Mouse (Mus musculus): ENCODE measurements at regions not wholly inside any gene's neighbourhood (a gene's known extent, or its start where the extent isn't known, plus 50 kb on each side); places are given as distances from the start of the nearest gene placed in this dataset.
A peak's percentile ranks its signal among the peaks of the same experiment; 100 is the strongest.

DNA sequence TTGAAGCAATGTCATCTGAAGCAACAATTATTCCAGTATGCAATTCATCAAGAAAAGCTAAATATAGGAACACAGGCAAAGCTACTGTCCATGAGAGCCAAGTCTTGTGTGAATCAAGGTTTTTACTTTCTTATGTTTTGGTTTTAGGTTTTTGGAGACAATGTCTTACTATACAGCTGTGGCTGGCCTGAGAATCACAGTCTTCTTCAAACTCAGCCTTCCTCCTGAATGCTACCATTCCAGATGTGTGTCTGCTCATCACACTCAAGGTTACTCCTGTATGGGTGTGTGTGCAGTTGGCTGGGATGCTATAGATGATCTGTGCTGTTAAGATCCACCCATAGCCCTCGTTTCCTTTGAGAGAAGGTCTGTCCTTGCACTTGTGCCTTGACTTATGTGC, 81.5 kb downstream of the Rgs2 start:
- whole genome bisulfite sequencing = 73% methylated on average over 1 of the region's 1 CpGs
- Histone ChIP-seq H3K9ac (ENCODE audit: low read depth, low read length) (no peak overlapping the region), H3K4me1 (ENCODE audit: control insufficient read depth, insufficient read depth, low read length) (no peaks in the 10 kb centered on the region), H3K27me3 (ENCODE audit: control insufficient read depth, insufficient read depth, low read length) (no peaks in the 10 kb centered on the region), H3K79me2 (ENCODE audit: control insufficient read depth, insufficient read depth, low read length) (no peaks in the 10 kb centered on the region), H3K36me3 (ENCODE audit: control insufficient read depth, insufficient read depth, low read length) (no peaks in the 10 kb centered on the region), H3K27ac (replicated peaks; ENCODE audit: insufficient read depth, low read depth, low read length) (no peak overlapping the region), H3K4me3 (ENCODE audit: insufficient read depth, low read depth, low read length) (no peak overlapping the region)
- no peak for DNase-seq (ENCODE audit: extremely low read depth, low read depth, low spot score)
- TF ChIP-seq POLR2A (IDR thresholded peaks at IDR 0.05; ENCODE audit: extremely low read depth, insufficient read depth, low read length) (no peak), CTCF (IDR thresholded peaks at IDR 0.05; ENCODE audit: low read depth, low read length) (no peak)

DNA sequence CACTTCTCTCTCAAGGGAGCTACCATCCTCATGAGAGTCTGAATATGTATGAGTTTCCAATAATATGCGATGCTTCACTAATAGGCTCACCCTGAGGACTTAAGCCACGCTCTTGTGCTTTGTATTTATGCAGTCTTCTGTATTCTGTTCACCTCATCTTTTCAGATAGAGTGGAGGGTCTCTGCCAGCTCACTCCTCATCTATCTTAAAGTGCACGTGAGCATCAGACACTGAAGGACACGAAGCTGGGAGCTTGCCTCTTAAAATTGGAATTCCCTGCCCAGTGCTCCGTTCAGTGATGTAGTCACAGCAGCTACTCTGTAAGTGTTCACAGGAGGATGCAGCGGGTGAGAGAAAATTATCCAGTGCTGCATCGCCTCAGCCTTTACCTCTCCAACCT, 83.7 kb downstream of the Rgs2 start:
- 85% methylated on average over 7 of the region's 7 CpGs for WGBS
- Histone ChIP-seq H3K9ac (ENCODE audit: low read depth, low read length) (no peak overlapping the region), H3K36me3 (ENCODE audit: control insufficient read depth, insufficient read depth, low read length) (no peaks in the 10 kb centered on the region), H3K27me3 (ENCODE audit: control insufficient read depth, insufficient read depth, low read length) (no peaks in the 10 kb centered on the region), H3K4me1 (ENCODE audit: control insufficient read depth, insufficient read depth, low read length) (no peaks in the 10 kb centered on the region), H3K4me3 (ENCODE audit: insufficient read depth, low read depth, low read length) (no peak overlapping the region), H3K79me2 (ENCODE audit: control insufficient read depth, insufficient read depth, low read length) (no peaks in the 10 kb centered on the region), H3K27ac (replicated peaks; ENCODE audit: insufficient read depth, low read depth, low read length) (no peak overlapping the region)
- TF ChIP-seq CTCF (IDR thresholded peaks at IDR 0.05; ENCODE audit: low read depth, low read length) = no peak
- TF ChIP-seq POLR2A (IDR thresholded peaks at IDR 0.05; ENCODE audit: extremely low read depth, insufficient read depth, low read length) = no peak
- DNase-seq (ENCODE audit: extremely low read depth, low read depth, low spot score) = no peak

DNA sequence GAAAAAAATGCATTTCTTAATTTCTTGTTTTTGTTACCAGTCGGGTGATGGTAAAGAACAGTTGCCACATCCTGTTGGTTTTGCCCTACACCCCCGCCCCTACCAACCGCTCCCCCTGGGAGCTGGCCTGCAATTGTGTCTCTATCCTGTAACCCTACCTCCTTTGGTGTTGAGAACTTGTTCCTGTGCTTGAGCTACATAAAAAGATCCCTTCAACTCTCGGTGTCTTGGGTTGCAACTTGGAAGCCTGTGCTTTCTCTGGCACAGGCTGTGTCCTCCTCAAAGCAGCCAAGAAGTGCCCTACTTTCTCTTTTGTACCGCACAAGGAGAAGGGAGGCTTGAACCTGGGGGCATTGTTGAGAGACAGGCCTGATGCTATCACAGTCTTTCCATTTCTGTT, 85.0 kb downstream of the Rgs2 start:
- Histone ChIP-seq H3K79me2 (ENCODE audit: control insufficient read depth, insufficient read depth, low read length) (no peaks in the 10 kb centered on the region), H3K4me1 (ENCODE audit: control insufficient read depth, insufficient read depth, low read length) (no peaks in the 10 kb centered on the region), H3K36me3 (ENCODE audit: control insufficient read depth, insufficient read depth, low read length) (no peaks in the 10 kb centered on the region), H3K9ac (ENCODE audit: low read depth, low read length) (no peak overlapping the region), H3K27ac (replicated peaks; ENCODE audit: insufficient read depth, low read depth, low read length) (peak overlapping the region; percentile 23; the same call in 1 of the 2 replicates), H3K4me3 (ENCODE audit: insufficient read depth, low read depth, low read length) (no peak overlapping the region), H3K27me3 (ENCODE audit: control insufficient read depth, insufficient read depth, low read length) (no peaks in the 10 kb centered on the region)
- 87% methylated on average over 5 of the region's 5 CpGs for WGBS
- no peak for DNase-seq (ENCODE audit: extremely low read depth, low read depth, low spot score)
- no peak for TF ChIP-seq POLR2A (IDR thresholded peaks at IDR 0.05; ENCODE audit: extremely low read depth, insufficient read depth, low read length)
- no peak for TF ChIP-seq CTCF (IDR thresholded peaks at IDR 0.05; ENCODE audit: low read depth, low read length)

DNA sequence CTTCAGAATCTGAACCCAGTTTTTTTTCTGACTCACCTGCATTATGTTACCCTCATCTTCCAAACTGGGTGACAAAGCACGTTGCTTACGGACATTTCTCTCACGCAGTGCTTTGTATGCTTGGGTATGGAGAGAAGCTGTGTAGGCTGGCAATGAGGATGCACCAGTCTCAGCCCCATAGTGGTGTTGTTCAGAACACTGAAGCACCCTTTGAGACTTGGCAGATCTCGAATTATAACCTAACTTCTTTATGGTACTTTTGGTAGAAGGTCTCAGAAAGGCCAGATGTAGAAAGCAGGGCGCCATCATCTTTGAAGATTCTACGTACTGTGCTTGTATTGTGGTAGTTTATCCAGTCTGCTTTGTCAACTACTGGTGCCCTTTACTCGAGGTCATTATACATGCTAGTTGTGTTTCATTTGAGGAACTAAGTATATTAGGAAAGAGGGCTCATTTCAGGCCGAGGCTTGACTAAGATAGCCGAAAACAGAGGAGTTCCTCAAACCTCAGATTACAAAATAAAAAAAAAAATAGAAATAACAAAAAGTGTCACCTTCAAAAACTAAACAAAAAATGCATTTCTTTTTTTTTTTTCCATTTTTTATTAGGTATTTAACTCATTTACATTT, 85.7 kb downstream of the Rgs2 start:
- Histone ChIP-seq H3K27me3 (ENCODE audit: control insufficient read depth, insufficient read depth, low read length) (no peaks in the 10 kb centered on the region), H3K4me1 (ENCODE audit: control insufficient read depth, insufficient read depth, low read length) (no peaks in the 10 kb centered on the region), H3K27ac (replicated peaks; ENCODE audit: insufficient read depth, low read depth, low read length) (peak overlapping the region; percentile 41), H3K9ac (ENCODE audit: low read depth, low read length) (no peak overlapping the region), H3K79me2 (ENCODE audit: control insufficient read depth, insufficient read depth, low read length) (no peaks in the 10 kb centered on the region), H3K4me3 (ENCODE audit: insufficient read depth, low read depth, low read length) (no peak overlapping the region), H3K36me3 (ENCODE audit: control insufficient read depth, insufficient read depth, low read length) (no peaks in the 10 kb centered on the region)
- no peak for TF ChIP-seq CTCF (IDR thresholded peaks at IDR 0.05; ENCODE audit: low read depth, low read length)
- no peak for TF ChIP-seq POLR2A (IDR thresholded peaks at IDR 0.05; ENCODE audit: extremely low read depth, insufficient read depth, low read length)
- 86% methylated on average over 9 of the region's 9 CpGs for WGBS
- peak; percentile 37 for DNase-seq (ENCODE audit: extremely low read depth, low read depth, low spot score)

DNA sequence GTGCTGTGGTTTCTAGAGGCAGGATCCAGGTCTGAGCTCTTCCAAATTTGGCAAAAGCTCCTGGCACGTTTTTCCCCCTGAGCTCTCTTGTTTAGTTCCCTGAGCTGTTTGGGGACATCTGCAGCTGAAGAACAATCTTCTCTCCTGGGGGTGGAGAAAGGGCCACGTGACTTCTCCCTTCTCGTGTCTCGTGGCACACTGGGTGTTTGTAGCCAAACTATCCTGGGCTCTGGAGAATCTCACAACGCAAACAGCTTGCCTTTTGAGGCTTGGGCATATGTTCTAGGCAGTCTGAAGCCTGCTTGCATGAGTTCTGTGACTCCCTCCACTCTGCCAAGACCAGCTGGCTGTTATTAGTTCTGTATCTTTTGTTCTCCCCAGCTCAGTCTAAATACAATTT, 86.3 kb downstream of the Rgs2 start:
- no peak for TF ChIP-seq CTCF (IDR thresholded peaks at IDR 0.05; ENCODE audit: low read depth, low read length)
- Histone ChIP-seq H3K4me1 (ENCODE audit: control insufficient read depth, insufficient read depth, low read length) (no peaks in the 10 kb centered on the region), H3K4me3 (ENCODE audit: insufficient read depth, low read depth, low read length) (no peak overlapping the region), H3K27me3 (ENCODE audit: control insufficient read depth, insufficient read depth, low read length) (no peaks in the 10 kb centered on the region), H3K36me3 (ENCODE audit: control insufficient read depth, insufficient read depth, low read length) (no peaks in the 10 kb centered on the region), H3K79me2 (ENCODE audit: control insufficient read depth, insufficient read depth, low read length) (no peaks in the 10 kb centered on the region), H3K27ac (replicated peaks; ENCODE audit: insufficient read depth, low read depth, low read length) (no peak overlapping the region), H3K9ac (ENCODE audit: low read depth, low read length) (no peak overlapping the region)
- 70% methylated on average over 5 of the region's 5 CpGs for WGBS
- DNase-seq (ENCODE audit: extremely low read depth, low read depth, low spot score) = peak; percentile 21

DNA sequence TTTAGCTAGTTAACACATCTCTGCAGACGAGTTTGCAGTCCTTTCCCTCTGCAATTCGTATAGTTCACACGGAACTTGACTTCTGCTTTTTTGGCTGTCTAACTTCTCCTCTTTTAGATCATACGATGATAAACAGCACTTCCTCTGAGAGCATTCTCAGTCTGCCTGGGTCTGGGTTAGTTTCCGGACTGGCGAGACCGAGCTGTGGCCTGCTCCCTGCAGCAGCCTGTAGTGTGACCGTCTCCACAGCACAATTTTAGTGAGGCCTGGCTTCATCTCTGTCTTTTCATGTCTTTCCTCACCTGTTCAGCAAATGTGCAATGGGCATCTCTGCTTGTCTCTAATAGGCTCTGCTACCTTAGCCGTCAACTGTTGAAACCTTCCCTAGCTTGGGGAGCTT, 87.4 kb downstream of the Rgs2 start:
- 82% methylated on average over 9 of the region's 9 CpGs for WGBS
- no peak overlapping the region for H3K4me3 ChIP-seq (ENCODE audit: insufficient read depth, low read depth, low read length)
- no peaks in the 10 kb centered on the region for H3K27me3 ChIP-seq (ENCODE audit: control insufficient read depth, insufficient read depth, low read length)
- H3K9ac ChIP-seq (ENCODE audit: low read depth, low read length) = no peak overlapping the region
- H3K36me3 ChIP-seq (ENCODE audit: control insufficient read depth, insufficient read depth, low read length) = no peaks in the 10 kb centered on the region
- no peaks in the 10 kb centered on the region for H3K4me1 ChIP-seq (ENCODE audit: control insufficient read depth, insufficient read depth, low read length)
- H3K27ac ChIP-seq (replicated peaks; ENCODE audit: insufficient read depth, low read depth, low read length) = peak overlapping the region; percentile 57; the same call in 1 of the 2 replicates
- no peaks in the 10 kb centered on the region for H3K79me2 ChIP-seq (ENCODE audit: control insufficient read depth, insufficient read depth, low read length)
- TF ChIP-seq POLR2A (IDR thresholded peaks at IDR 0.05; ENCODE audit: extremely low read depth, insufficient read depth, low read length) = no peak
- no peak for TF ChIP-seq CTCF (IDR thresholded peaks at IDR 0.05; ENCODE audit: low read depth, low read length)
- peak; percentile 44 for DNase-seq (ENCODE audit: extremely low read depth, low read depth, low spot score)
